Mouse (Mus musculus) midbrain, embryonic 12.5 days (tissue): Measurements from ENCODE around the gene Fam169b. TPM values are rescaled to one million over a fixed set of nuclear protein-coding genes. Genes with fewer than 3 reads are reported as not detected.

Source experiments
- ATAC-seq: fragments of 200-750 bp; cut with Nextera tagmentation; 2 replicates; pipeline ENCODE4 v1.8.0; 2017; ENCODE audit warnings: low read depth, moderate TSS enrichment, moderate library complexity; ENCODE audit not compliant: low FRiP score
- H3K27ac ChIP-seq: fragments of 300-500 bp; sonication (generic); replicated peaks from 2 replicates; pipeline ENCODE4 v1.5.1; 2016; ENCODE audit warnings: mild to moderate bottlenecking
- H3K27me3 ChIP-seq: fragments of 300-500 bp; sonication (generic); 2 replicates; pipeline ENCODE4 v1.6.1; 2016; ENCODE audit warnings: mild to moderate bottlenecking
- H3K36me3 ChIP-seq: fragments of 300-500 bp; sonication (generic); 2 replicates; pipeline ENCODE4 v1.6.1; 2016
- H3K4me1 ChIP-seq: fragments of 300-500 bp; sonication (generic); 2 replicates; pipeline ENCODE4 v1.6.1; 2016
- H3K4me2 ChIP-seq: fragments of 300-500 bp; sonication (generic); replicated peaks from 2 replicates; pipeline ENCODE4 v1.6.1; 2016; ENCODE audit warnings: mild to moderate bottlenecking, moderate library complexity
- H3K4me3 ChIP-seq: fragments of 300-500 bp; sonication (generic); 2 replicates; pipeline ENCODE4 v1.5.1; 2016; ENCODE audit warnings: mild to moderate bottlenecking
- H3K9ac ChIP-seq: fragments of 300-500 bp; sonication (generic); replicated peaks from 2 replicates; pipeline ENCODE4 v1.6.1; 2016; ENCODE audit warnings: mild to moderate bottlenecking, moderate library complexity
- H3K9me3 ChIP-seq: fragments of 300-500 bp; sonication (generic); 2 replicates; pipeline ENCODE4 v1.6.1; 2016; ENCODE audit warnings: mild to moderate bottlenecking
- WGBS: fragments of 180-500 bp; shearing (Covaris S2); methylation state at CpG from one replicate; pipeline ENCODE4 v1.1.7; 2016; 5-methylcytosine and 5-hydroxymethylcytosine counted together
- polyA plus RNA-seq: library from polyadenylated mRNA; unstranded; fragments of >200 nt; fragmentation: Nextera tagmentation; extraction: Ambion mirVana; gene quantifications from 2 replicates; pipeline ENCODE4 v1.2.1, GENCODE M21; 2016

The Fam169b gene
- polyA plus RNA-seq, 1 experiment from 2014 or later, result 0.17 TPM

- Histone ChIP-seq H3K9ac (no peak overlapping the region), H3K27me3 (no peaks in the 10 kb centered on the region), H3K4me2 (no peak overlapping the region), H3K9me3 (0 out of 2 replicates have a peak, but pooled peaks cover 4% of the 10 kb centered on the region), H3K27ac (no peak overlapping the region), H3K4me3 (no peak overlapping the region), H3K4me1 (peaks cover 8% of the 10 kb centered on the region; the same call in 1 of the 2 replicates), H3K36me3 (no peaks in the 10 kb centered on the region)
- no peak for ATAC-seq
- 57% methylated on average over 6 of the region's 6 CpGs for WGBS
Observed at GRCm38 (mm10) chr7:68395707-68396333, 122.2 kb downstream of the Fam169b start.

GRCm38 (mm10) chr7:68400516-68400915, 126.9 kb downstream of the Fam169b start:
- Histone ChIP-seq H3K36me3 (no peaks in the 10 kb centered on the region), H3K9me3 (no peaks in the 10 kb centered on the region), H3K27me3 (no peaks in the 10 kb centered on the region), H3K4me1 (peaks cover 4% of the 10 kb centered on the region; the same call in 1 of the 2 replicates), H3K9ac (no peak overlapping the region), H3K4me2 (no peak overlapping the region), H3K4me3 (no peak overlapping the region), H3K27ac (no peak overlapping the region)
- 95% methylated on average over 7 of the region's 7 CpGs for WGBS
- ATAC-seq, result no peak

GRCm38 (mm10) chr7:68408611-68409010, 135.0 kb downstream of the Fam169b start:
- Histone ChIP-seq H3K9ac (no peak overlapping the region), H3K4me1 (no peaks in the 10 kb centered on the region), H3K4me3 (no peak overlapping the region), H3K36me3 (no peaks in the 10 kb centered on the region), H3K27me3 (no peaks in the 10 kb centered on the region), H3K27ac (no peak overlapping the region), H3K4me2 (no peak overlapping the region), H3K9me3 (no peaks in the 10 kb centered on the region)
- no peak for ATAC-seq
- WGBS, result 84% methylated on average over 5 of the region's 5 CpGs

Other genes with a start within 250 kb of the Fam169b start
- not detected in 2 replicates for gene Pgpep1l, start 9.6 kb upstream of the Fam169b start, polyA plus RNA-seq